Mouse (Mus musculus): ENCODE measurements at regions not wholly inside any gene's neighbourhood (a gene's known extent, or its start where the extent isn't known, plus 50 kb on each side); places are given as distances from the start of the nearest gene placed in this dataset.

DNA sequence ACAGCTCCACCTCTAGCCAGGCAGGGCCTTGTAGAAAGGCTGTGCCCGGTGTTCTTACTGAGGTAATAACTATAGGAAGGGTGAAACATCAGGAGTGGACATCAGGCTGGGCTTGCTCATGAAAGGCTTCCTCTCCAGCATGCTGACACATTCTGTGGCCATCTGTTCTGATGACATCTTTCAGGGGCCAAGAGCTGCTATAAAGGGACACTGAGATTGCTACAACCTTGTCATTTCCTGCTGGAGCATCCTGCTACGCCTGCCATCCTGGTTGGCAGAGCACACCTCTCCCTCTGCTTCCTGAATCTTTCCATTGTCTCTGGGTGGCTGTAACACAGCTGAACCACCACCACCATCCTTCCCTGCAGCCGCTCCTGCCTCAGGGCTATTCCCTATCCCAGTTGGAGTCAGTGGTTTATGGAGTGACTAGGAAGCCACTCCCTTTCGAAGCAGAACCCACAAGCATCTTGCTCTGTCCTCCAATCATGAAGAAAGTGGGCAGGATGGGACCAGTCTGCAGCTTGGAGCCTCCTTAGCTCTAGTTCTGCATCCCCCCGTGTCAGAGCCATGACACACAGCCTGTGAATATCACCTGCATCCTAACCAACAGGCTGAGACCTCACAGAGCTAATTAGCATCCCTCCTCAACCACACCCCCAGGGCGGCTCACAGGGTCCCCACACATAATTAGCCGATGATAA lies 154.6 kb downstream of the Irx2 start:
- Histone ChIP-seq H3K4me1 (ENCODE audit: control insufficient read depth, insufficient read depth, low read length) (no peaks in the 10 kb centered on the region), H3K9me3 (ENCODE audit: control insufficient read depth, low read length) (no peaks in the 10 kb centered on the region), H3K36me3 (ENCODE audit: control insufficient read depth, insufficient read depth, low read length) (no peaks in the 10 kb centered on the region)

DNA sequence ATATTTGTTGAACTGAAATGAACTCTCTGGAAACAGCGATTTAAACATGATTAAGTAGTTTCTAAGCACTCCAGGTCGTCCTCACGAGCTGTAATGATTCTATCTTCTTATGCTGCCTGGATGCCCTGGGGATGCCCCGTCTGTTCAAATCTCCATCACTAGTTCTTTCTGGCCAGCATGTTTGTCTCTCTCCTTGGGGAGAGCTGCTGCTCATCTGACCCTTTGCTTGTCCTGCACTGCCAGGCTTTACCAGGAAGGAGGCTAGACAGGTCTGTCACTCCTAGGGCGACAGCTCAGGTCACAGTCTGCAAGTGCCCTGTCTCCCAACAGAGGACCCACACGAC lies 155.1 kb downstream of the Irx2 start:
- H3K4me2 ChIP-seq (ENCODE audit: low read length) = no peak overlapping the region
- no peaks in the 10 kb centered on the region for H3K27me3 ChIP-seq (ENCODE audit: control insufficient read depth, insufficient read depth, low read length)
- ATAC-seq (ENCODE audit: low FRiP score, low TSS enrichment) (no peak), DNase-seq (peak; percentile 26)
- WGBS = 50% methylated on average over 6 of the region's 6 CpGs
- H3K9me3 ChIP-seq (ENCODE audit: control insufficient read depth, low read length) = no peaks in the 10 kb centered on the region
- H3K27ac ChIP-seq (replicated peaks; ENCODE audit: low read depth, low read length) = no peak overlapping the region
- H3K36me3 ChIP-seq (ENCODE audit: control insufficient read depth, insufficient read depth, low read length) = no peaks in the 10 kb centered on the region
- H3K4me1 ChIP-seq (ENCODE audit: control insufficient read depth, insufficient read depth, low read length) = no peaks in the 10 kb centered on the region
- no peak overlapping the region for H3K9ac ChIP-seq (replicated peaks; ENCODE audit: low read length)
- H3K4me3 ChIP-seq (replicated peaks; ENCODE audit: low read depth, low read length) = no peak overlapping the region

More for the DNA sequence above, 154.6 kb downstream of the Irx2 start:
- Histone ChIP-seq H3K9ac (replicated peaks; ENCODE audit: low read length) (no peak overlapping the region), H3K27me3 (ENCODE audit: control insufficient read depth, insufficient read depth, low read length) (no peaks in the 10 kb centered on the region), H3K4me3 (replicated peaks; ENCODE audit: low read depth, low read length) (no peak overlapping the region), H3K4me2 (ENCODE audit: low read length) (no peak overlapping the region), H3K27ac (replicated peaks; ENCODE audit: low read depth, low read length) (no peak overlapping the region)
- ATAC-seq (ENCODE audit: low FRiP score, low TSS enrichment) (no peak), DNase-seq (peak; percentile 18)
- WGBS = 66% methylated on average over 7 of the region's 7 CpGs

DNA sequence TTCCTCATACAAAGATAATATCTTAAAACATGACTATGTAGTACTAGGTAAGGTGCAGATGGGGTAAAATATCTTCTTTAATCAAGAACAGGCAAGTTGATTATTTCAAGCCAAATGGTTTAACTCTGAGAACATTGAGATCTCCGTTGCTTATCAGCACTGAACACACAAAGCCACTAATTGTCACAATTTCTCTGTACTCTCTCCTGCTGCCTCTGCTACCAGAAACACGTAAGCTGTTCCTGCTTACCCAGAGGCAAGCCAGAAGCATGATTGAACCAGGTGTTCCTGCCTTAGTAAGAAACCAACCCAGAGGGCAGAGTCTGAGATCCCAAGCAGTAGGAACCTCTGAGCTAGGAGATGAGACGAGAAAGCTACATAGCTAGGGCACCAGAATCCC lies 164.1 kb downstream of the Irx2 start:
- WGBS = 78% methylated on average over 3 of the region's 3 CpGs
- Histone ChIP-seq H3K4me3 (replicated peaks; ENCODE audit: low read depth, low read length) (no peak overlapping the region), H3K4me1 (ENCODE audit: control insufficient read depth, insufficient read depth, low read length) (no peaks in the 10 kb centered on the region), H3K9me3 (ENCODE audit: control insufficient read depth, low read length) (no peaks in the 10 kb centered on the region), H3K27ac (replicated peaks; ENCODE audit: low read depth, low read length) (no peak overlapping the region), H3K36me3 (ENCODE audit: control insufficient read depth, insufficient read depth, low read length) (no peaks in the 10 kb centered on the region), H3K9ac (replicated peaks; ENCODE audit: low read length) (no peak overlapping the region), H3K27me3 (ENCODE audit: control insufficient read depth, insufficient read depth, low read length) (no peaks in the 10 kb centered on the region; the same call in 1 of the 2 replicates), H3K4me2 (ENCODE audit: low read length) (no peak overlapping the region)
- ATAC-seq (ENCODE audit: low FRiP score, low TSS enrichment) (no peak), DNase-seq (no peak)

DNA sequence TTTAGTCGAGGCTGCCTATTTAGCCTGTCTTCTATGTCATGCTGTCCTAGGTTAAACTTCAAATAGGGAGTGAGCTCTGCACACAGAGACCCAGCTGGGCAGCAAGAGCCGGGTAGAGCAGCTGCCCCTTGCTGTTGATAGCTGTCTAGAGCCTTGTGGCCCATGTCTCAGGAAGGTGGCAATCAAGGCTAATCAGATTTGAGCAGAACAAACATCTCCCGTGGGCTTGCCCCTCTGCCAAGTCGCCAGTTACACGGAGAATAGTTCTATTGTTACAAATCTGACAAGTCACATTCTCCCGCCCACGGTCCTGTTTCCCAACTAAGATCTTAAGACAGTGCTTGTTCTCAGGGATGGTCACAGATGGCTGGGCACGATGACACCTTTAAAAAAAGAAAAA lies 171.4 kb downstream of the Irx2 start:
- Histone ChIP-seq H3K27me3 (ENCODE audit: control insufficient read depth, insufficient read depth, low read length) (no peaks in the 10 kb centered on the region), H3K9me3 (ENCODE audit: control insufficient read depth, low read length) (no peaks in the 10 kb centered on the region), H3K9ac (replicated peaks; ENCODE audit: low read length) (no peak overlapping the region), H3K4me3 (replicated peaks; ENCODE audit: low read depth, low read length) (no peak overlapping the region), H3K4me2 (ENCODE audit: low read length) (no peak overlapping the region), H3K36me3 (ENCODE audit: control insufficient read depth, insufficient read depth, low read length) (no peaks in the 10 kb centered on the region), H3K4me1 (ENCODE audit: control insufficient read depth, insufficient read depth, low read length) (no peaks in the 10 kb centered on the region), H3K27ac (replicated peaks; ENCODE audit: low read depth, low read length) (no peak overlapping the region)
- DNase-seq (peak; percentile 64), ATAC-seq (ENCODE audit: low FRiP score, low TSS enrichment) (peak; percentile 37; the same call in 1 of the 2 replicates)
- 2% methylated on average over 8 of the region's 8 CpGs for WGBS

DNA sequence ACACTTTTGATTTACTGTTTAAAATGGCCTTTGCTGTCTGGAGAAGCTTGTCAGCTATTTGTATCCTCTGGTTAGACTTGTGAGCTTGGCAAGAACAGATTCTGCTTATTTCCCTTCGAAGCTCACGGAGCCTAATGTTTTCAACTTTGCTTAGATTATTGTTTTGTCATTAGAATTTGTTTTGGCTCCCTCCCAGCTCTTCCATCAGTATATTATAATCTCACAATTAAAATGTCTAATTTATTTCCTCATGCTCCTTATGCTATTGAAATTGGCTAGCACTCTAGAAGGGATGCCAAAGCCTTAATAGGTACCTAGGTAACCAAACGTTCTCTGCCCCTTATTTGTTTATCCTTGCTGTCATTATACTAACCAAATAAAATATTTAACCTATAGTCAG lies 171.9 kb downstream of the Irx2 start:
- Histone ChIP-seq H3K4me2 (ENCODE audit: low read length) (no peak overlapping the region), H3K4me1 (ENCODE audit: control insufficient read depth, insufficient read depth, low read length) (no peaks in the 10 kb centered on the region), H3K9me3 (ENCODE audit: control insufficient read depth, low read length) (no peaks in the 10 kb centered on the region), H3K4me3 (replicated peaks; ENCODE audit: low read depth, low read length) (no peak overlapping the region), H3K27me3 (ENCODE audit: control insufficient read depth, insufficient read depth, low read length) (no peaks in the 10 kb centered on the region), H3K27ac (replicated peaks; ENCODE audit: low read depth, low read length) (no peak overlapping the region), H3K36me3 (ENCODE audit: control insufficient read depth, insufficient read depth, low read length) (no peaks in the 10 kb centered on the region), H3K9ac (replicated peaks; ENCODE audit: low read length) (no peak overlapping the region)
- DNase-seq (peak; percentile 9), ATAC-seq (ENCODE audit: low FRiP score, low TSS enrichment) (no peak)
- 32% methylated on average over 3 of the region's 3 CpGs for WGBS

DNA sequence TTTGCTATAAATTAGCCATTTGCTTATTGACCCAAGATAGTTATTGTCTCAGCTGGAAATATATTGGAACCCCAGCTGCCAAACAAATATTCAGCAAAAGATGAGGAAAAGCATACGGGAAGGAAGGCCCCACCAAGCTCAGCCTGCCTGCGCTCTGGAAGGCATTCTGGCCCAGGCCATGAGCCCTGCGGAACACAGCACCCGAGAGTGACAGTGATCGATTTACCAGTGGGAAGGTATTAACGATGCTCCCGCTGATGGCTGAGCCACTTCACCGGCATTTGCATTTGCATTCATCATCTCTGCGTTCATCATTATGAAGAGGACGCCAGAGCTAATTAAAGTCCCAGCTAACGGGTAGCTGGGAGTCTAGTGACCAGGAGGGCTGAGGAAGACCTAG lies 174.8 kb downstream of the Irx2 start:
- Histone ChIP-seq H3K4me3 (replicated peaks; ENCODE audit: low read depth, low read length) (no peak overlapping the region), H3K27ac (replicated peaks; ENCODE audit: low read depth, low read length) (no peak overlapping the region), H3K4me2 (ENCODE audit: low read length) (no peak overlapping the region), H3K4me1 (ENCODE audit: control insufficient read depth, insufficient read depth, low read length) (no peaks in the 10 kb centered on the region), H3K9me3 (ENCODE audit: control insufficient read depth, low read length) (no peaks in the 10 kb centered on the region), H3K27me3 (ENCODE audit: control insufficient read depth, insufficient read depth, low read length) (no peaks in the 10 kb centered on the region), H3K9ac (replicated peaks; ENCODE audit: low read length) (no peak overlapping the region), H3K36me3 (ENCODE audit: control insufficient read depth, insufficient read depth, low read length) (no peaks in the 10 kb centered on the region)
- ATAC-seq (ENCODE audit: low FRiP score, low TSS enrichment) (no peak), DNase-seq (peak; percentile 18)
- WGBS = 38% methylated on average over 11 of the region's 11 CpGs

DNA sequence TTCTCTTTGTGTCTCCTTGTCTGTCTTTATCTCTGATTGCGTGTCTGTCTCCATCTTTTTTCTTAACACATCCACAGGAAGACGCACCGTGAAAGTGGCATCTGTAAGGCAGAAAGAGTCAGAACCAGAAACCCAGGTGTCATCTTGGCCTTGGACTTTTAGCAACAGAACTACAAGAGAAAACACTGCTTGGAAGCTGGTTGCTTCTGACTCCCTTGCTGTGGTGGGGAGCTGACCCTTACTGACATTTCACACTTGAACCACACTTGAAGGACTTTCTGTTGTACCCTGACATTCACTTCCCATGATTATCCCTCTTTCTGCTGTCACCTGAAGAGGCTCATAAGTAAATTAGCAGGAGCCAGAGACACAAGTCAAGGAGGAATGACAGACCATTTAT lies 180.6 kb downstream of the Irx2 start:
- Histone ChIP-seq H3K9ac (replicated peaks; ENCODE audit: low read length) (no peak overlapping the region), H3K36me3 (ENCODE audit: control insufficient read depth, insufficient read depth, low read length) (no peaks in the 10 kb centered on the region), H3K27ac (replicated peaks; ENCODE audit: low read depth, low read length) (no peak overlapping the region), H3K27me3 (ENCODE audit: control insufficient read depth, insufficient read depth, low read length) (no peaks in the 10 kb centered on the region), H3K9me3 (ENCODE audit: control insufficient read depth, low read length) (no peaks in the 10 kb centered on the region), H3K4me3 (replicated peaks; ENCODE audit: low read depth, low read length) (no peak overlapping the region), H3K4me1 (ENCODE audit: control insufficient read depth, insufficient read depth, low read length) (no peaks in the 10 kb centered on the region), H3K4me2 (ENCODE audit: low read length) (no peak overlapping the region)
- 93% methylated on average over 3 of the region's 3 CpGs for WGBS
- ATAC-seq (ENCODE audit: low FRiP score, low TSS enrichment) (no peak), DNase-seq (no peak)

DNA sequence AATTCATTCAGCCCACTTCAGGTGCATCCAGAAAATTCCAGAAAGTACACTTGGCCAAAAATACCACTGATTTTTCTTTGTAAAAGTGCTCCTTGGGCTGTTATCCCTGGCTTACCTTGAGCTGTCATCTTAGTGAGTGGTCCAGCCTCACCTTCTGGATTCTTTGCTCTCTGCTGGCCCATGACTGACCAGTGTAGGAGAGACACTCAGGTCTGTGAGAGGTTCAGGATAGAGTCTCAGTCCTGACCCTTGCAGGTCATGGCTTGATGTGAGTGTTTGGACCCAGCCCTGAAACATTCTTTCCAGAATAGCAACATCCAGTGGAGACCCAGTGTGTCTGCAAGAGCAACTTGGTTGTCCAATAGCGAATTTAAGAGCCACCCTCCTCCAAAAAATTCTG lies 182.0 kb downstream of the Irx2 start:
- DNase-seq (no peak), ATAC-seq (ENCODE audit: low FRiP score, low TSS enrichment) (no peak)
- WGBS = 92% methylated on average over 1 of the region's 1 CpGs
- Histone ChIP-seq H3K9me3 (ENCODE audit: control insufficient read depth, low read length) (no peaks in the 10 kb centered on the region), H3K4me1 (ENCODE audit: control insufficient read depth, insufficient read depth, low read length) (peaks cover 8% of the 10 kb centered on the region; the same call in 1 of the 2 replicates), H3K4me2 (ENCODE audit: low read length) (no peak overlapping the region), H3K4me3 (replicated peaks; ENCODE audit: low read depth, low read length) (no peak overlapping the region), H3K27ac (replicated peaks; ENCODE audit: low read depth, low read length) (no peak overlapping the region), H3K27me3 (ENCODE audit: control insufficient read depth, insufficient read depth, low read length) (no peaks in the 10 kb centered on the region), H3K9ac (replicated peaks; ENCODE audit: low read length) (no peak overlapping the region), H3K36me3 (ENCODE audit: control insufficient read depth, insufficient read depth, low read length) (no peaks in the 10 kb centered on the region)

DNA sequence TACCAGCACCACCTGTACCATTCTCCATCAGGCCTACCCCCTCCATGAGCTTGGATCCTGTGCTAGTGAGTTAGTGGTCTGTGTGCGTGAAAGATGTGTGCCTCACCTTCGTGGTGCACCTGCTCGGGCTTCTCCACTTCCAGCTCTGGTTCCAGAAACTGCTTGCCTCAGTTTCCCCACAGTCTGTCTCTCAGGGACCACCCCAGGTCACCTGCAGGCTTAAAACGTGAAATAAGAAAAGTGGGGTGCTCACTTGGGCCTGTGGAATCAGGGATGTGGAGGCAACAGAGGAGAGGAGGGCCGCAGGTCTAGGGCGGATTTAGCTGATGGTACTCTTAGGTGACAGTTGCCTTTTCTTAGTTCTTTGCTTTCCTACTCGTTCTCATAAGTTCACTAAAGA lies 186.0 kb downstream of the Irx2 start:
- no peak overlapping the region for H3K4me2 ChIP-seq (ENCODE audit: low read length)
- no peaks in the 10 kb centered on the region for H3K36me3 ChIP-seq (ENCODE audit: control insufficient read depth, insufficient read depth, low read length)
- 22% methylated on average over 7 of the region's 7 CpGs for WGBS
- H3K9ac ChIP-seq (replicated peaks; ENCODE audit: low read length) = no peak overlapping the region
- peaks cover 29% of the 10 kb centered on the region for H3K4me1 ChIP-seq (ENCODE audit: control insufficient read depth, insufficient read depth, low read length)
- H3K9me3 ChIP-seq (ENCODE audit: control insufficient read depth, low read length) = no peaks in the 10 kb centered on the region
- H3K27ac ChIP-seq (replicated peaks; ENCODE audit: low read depth, low read length) = no peak overlapping the region
- no peak for DNase-seq
- H3K27me3 ChIP-seq (ENCODE audit: control insufficient read depth, insufficient read depth, low read length) = 0 out of 2 replicates have a peak, but pooled peaks cover 3% of the 10 kb centered on the region
- H3K4me3 ChIP-seq (replicated peaks; ENCODE audit: low read depth, low read length) = no peak overlapping the region
- ATAC-seq (ENCODE audit: low FRiP score, low TSS enrichment) = no peak
